Mouse (Mus musculus) MEL (cell line): ENCODE measurements around the gene Tdrd7.

ENCODE experiments used
- CTCF ChIP-seq, 3 experiments: IDR thresholded peaks in 2 of 3; conservative IDR thresholded peaks in 1 of 3; 2 replicates each; pipeline ENCODE4 v1.5.1; 2011 to 2012; ENCODE audit warnings: low read length in 3 of 3, low read depth in 2 of 3, mild to moderate bottlenecking in 2 of 3, improper control_type of control experiment in 1 of 3, inconsistent platforms in 1 of 3, mixed read lengths in 1 of 3, moderate library complexity in 1 of 3; ENCODE audit not compliant: control insufficient read depth in 1 of 3, insufficient read depth in 1 of 3, poor library complexity in 1 of 3, severe bottlenecking in 1 of 3
- EP300 ChIP-seq, 2 experiments: IDR thresholded peaks; 2 replicates each; pipeline ENCODE4 v1.6.1; 2011; ENCODE audit warnings: improper control_type of control experiment in 2 of 2, low read length in 2 of 2, low read depth in 1 of 2, mild to moderate bottlenecking in 1 of 2
- GATA1 ChIP-seq: IDR thresholded peaks from 2 replicates; pipeline ENCODE4 v1.6.1; 2011; ENCODE audit warnings: low read depth, low read length, improper control_type of control experiment
- MAX ChIP-seq: IDR thresholded peaks from 2 replicates; pipeline ENCODE4 v1.6.1; 2011; ENCODE audit warnings: low read length, improper control_type of control experiment
- NELFE ChIP-seq: IDR thresholded peaks from 2 replicates; pipeline ENCODE4 v1.6.1; 2011; ENCODE audit warnings: low read depth, low read length, improper control_type of control experiment
- POLR2A ChIP-seq, 2 experiments: IDR thresholded peaks; 2 replicates each; pipeline ENCODE4 v1.6.1; 2011 to 2012; ENCODE audit warnings: low read length in 2 of 2, mild to moderate bottlenecking in 2 of 2, control low read depth in 1 of 2, improper control_type of control experiment in 1 of 2, low read depth in 1 of 2, moderate library complexity in 1 of 2; ENCODE audit not compliant: control insufficient read depth in 1 of 2, insufficient read depth in 1 of 2, poor library complexity in 1 of 2
- POLR2AphosphoS2 ChIP-seq: IDR thresholded peaks from 2 replicates; pipeline ENCODE4 v1.6.1; 2011; ENCODE audit warnings: low read length, improper control_type of control experiment
- ZC3H11A ChIP-seq: IDR thresholded peaks from 2 replicates; pipeline ENCODE4 v1.6.1; 2012; ENCODE audit warnings: low read depth, mild to moderate bottlenecking, inconsistent platforms, low read length, improper control_type of control experiment

DNA sequence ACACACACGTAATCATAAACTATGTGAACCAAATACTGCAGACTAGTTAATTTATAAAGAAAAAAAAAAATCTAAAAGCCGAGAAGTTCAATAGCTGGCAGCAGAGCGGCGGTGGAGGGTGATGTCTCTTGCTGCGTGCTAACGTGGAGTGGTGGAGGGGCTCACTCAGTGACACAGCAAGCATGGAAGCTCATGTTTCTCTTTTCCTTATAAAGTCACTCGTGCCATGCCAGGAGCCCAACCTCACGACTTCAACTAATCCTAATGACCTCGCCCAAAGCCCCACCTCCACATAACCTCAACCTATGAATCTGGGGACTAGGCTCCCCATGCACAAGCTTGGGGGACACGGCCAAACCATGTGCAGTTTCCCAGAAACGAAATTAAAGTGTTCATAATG, 117.4 kb downstream of the Tdrd7 start:
- TF ChIP-seq CTCF (IDR thresholded peaks at IDR 0.05 in 2 of 3, conservative IDR thresholded peaks at IDR 0.05 in 1 of 3; ENCODE audit: control insufficient read depth in 1 of 3, insufficient read depth in 1 of 3, low read depth in 2 of 3, low read length in 3 of 3, poor library complexity in 1 of 3, severe bottlenecking in 1 of 3) (no peak), NELFE (no peak), ZC3H11A (no peak), GATA1 (no peak), MAX (no peak), POLR2A (IDR thresholded peaks at IDR 0.05; ENCODE audit: control insufficient read depth in 1 of 2, insufficient read depth in 1 of 2, low read depth in 1 of 2, low read length in 2 of 2, poor library complexity in 1 of 2) (no peak), POLR2AphosphoS2 (no peak), EP300 (IDR thresholded peaks at IDR 0.05; ENCODE audit: low read depth in 1 of 2, low read length in 2 of 2) (no peak)
